Mouse (Mus musculus) stomach, postnatal 0 days (tissue): ENCODE results near the gene E130114P18Rik. TPM values are rescaled to one million over a fixed set of nuclear protein-coding genes. Genes with fewer than 3 reads are reported as not detected.

Experiments used
- ATAC-seq: fragments of 200-750 bp; cut with Nextera tagmentation; 2 replicates; pipeline ENCODE4 v1.8.0; 2017; ENCODE audit not compliant: low FRiP score, low TSS enrichment
- DNase-seq: peaks from one replicate; pipeline ENCODE4 v3.0.0-alpha.2; 2016; ENCODE audit warnings: low spot score
- H3K27ac ChIP-seq: fragments of 300-500 bp; sonication (generic); replicated peaks from 2 replicates; pipeline ENCODE4 v1.5.1; 2014; ENCODE audit warnings: mild to moderate bottlenecking, control low read depth
- H3K27me3 ChIP-seq: fragments of 300-500 bp; sonication (generic); 2 replicates; pipeline ENCODE4 v1.6.1; 2014; ENCODE audit warnings: low read length; ENCODE audit not compliant: control insufficient read depth, insufficient read depth
- H3K36me3 ChIP-seq: fragments of 300-500 bp; sonication (generic); 2 replicates; pipeline ENCODE4 v1.6.1; 2014; ENCODE audit warnings: low read length, mixed read lengths; ENCODE audit not compliant: control insufficient read depth, insufficient read depth
- H3K4me1 ChIP-seq: fragments of 300-500 bp; sonication (generic); replicated peaks from 2 replicates; pipeline ENCODE4 v1.6.1; 2014; ENCODE audit warnings: antibody characterized with exemption; ENCODE audit not compliant: control insufficient read depth, insufficient read depth
- H3K4me2 ChIP-seq: fragments of 300-500 bp; sonication (generic); replicated peaks from 2 replicates; pipeline ENCODE4 v1.6.1; 2014; ENCODE audit warnings: low read depth, mild to moderate bottlenecking, control low read depth, moderate library complexity
- H3K4me3 ChIP-seq: fragments of 300-500 bp; sonication (generic); 2 replicates; pipeline ENCODE4 v1.5.1; 2014; ENCODE audit warnings: low read depth, low read length, control low read depth
- H3K9ac ChIP-seq: fragments of 300-500 bp; sonication (generic); 2 replicates; pipeline ENCODE4 v1.6.1; 2014; ENCODE audit warnings: mild to moderate bottlenecking, low read length, control low read depth, mixed read lengths
- H3K9me3 ChIP-seq: fragments of 300-500 bp; sonication (generic); 2 replicates; pipeline ENCODE4 v1.6.1; 2016; ENCODE audit warnings: low read length; ENCODE audit not compliant: control insufficient read depth
- CTCF ChIP-seq: IDR thresholded peaks from 2 replicates; pipeline ENCODE4 v1.5.1; 2016; ENCODE audit warnings: antibody characterized with exemption, low read depth, mild to moderate bottlenecking, moderate library complexity
- EP300 ChIP-seq: optimal IDR thresholded peaks from 2 replicates; pipeline ENCODE3; 2016; ENCODE audit warnings: antibody characterized with exemption
- WGBS: fragments of 180-500 bp; shearing (Covaris S2); extraction: QIAGEN DNeasy Blood & Tissue Kit; methylation state at CpG from one replicate; pipeline ENCODE4 v1.1.7; 2014; 5-methylcytosine and 5-hydroxymethylcytosine counted together
- polyA plus RNA-seq: library from polyadenylated mRNA; unstranded; fragments of >200 nt; fragmentation: Nextera tagmentation; extraction: Ambion mirVana; gene quantifications from 2 replicates; pipeline ENCODE4 v1.2.1, GENCODE M21; 2015

Gene E130114P18Rik
- polyA plus RNA-seq, 1 experiment from 2014 or later, result 1.2 TPM

DNA sequence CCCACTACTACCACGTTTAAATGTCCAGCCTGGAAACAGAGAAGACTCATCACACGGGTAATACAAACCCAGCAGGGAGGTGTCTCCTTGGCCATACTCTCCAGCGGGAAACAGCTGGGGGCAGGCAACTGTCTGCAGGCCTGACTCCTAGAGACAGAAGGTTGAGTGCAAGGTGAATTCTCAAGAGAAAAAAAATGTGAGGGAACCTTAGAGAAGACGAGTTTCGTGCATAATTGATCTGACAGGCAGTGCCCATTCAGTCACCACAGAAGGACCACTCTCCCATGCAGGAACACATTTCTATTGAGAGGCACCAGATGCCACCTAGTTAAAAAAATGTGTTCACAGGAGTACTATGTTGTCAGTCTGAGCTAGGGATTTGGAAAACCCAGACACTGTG is 105.4 kb downstream of the E130114P18Rik start:
- ATAC-seq, result no peak
- no peak overlapping the region for H3K27ac ChIP-seq
- no peaks in the 10 kb centered on the region for H3K27me3 ChIP-seq
- H3K4me2 ChIP-seq, result no peak overlapping the region
- H3K4me1 ChIP-seq, result no peaks in the 10 kb centered on the region
- 69% methylated on average over 5 of the region's 5 CpGs for WGBS
- no peak overlapping the region for H3K9ac ChIP-seq
- TF ChIP-seq EP300, result no peak
- no peak for TF ChIP-seq CTCF
- no peak for DNase-seq
- H3K36me3 ChIP-seq, result no peaks in the 10 kb centered on the region
- H3K4me3 ChIP-seq, result no peak overlapping the region
- H3K9me3 ChIP-seq, result no peaks in the 10 kb centered on the region

DNA sequence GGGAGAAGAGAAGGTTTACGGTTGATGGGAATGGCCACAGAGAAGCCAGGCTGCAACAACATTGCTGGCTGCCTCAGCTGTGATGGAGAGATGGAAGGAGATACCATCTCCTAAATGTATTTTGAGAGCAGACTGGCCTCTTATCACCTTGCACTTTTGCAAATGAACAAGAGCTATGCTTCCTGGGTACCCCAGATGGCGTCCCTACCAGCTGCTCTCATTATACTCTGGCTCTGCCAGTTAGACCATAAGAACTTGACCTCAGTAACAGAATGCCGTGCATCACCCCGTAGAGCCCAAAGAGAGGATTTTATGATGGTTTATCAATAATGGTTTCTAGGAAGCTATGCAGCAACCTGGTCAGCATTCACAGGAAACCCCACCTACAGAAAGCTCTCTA is 106.0 kb downstream of the E130114P18Rik start:
- 90% methylated on average over 4 of the region's 4 CpGs for WGBS
- TF ChIP-seq CTCF (no peak), EP300 (no peak)
- H3K36me3 ChIP-seq, result no peaks in the 10 kb centered on the region
- no peak overlapping the region for H3K9ac ChIP-seq
- H3K4me3 ChIP-seq, result no peak overlapping the region
- no peak overlapping the region for H3K4me2 ChIP-seq
- DNase-seq (no peak), ATAC-seq (no peak)
- H3K9me3 ChIP-seq, result no peaks in the 10 kb centered on the region
- H3K27me3 ChIP-seq, result no peaks in the 10 kb centered on the region
- H3K27ac ChIP-seq, result no peak overlapping the region
- no peaks in the 10 kb centered on the region for H3K4me1 ChIP-seq

DNA sequence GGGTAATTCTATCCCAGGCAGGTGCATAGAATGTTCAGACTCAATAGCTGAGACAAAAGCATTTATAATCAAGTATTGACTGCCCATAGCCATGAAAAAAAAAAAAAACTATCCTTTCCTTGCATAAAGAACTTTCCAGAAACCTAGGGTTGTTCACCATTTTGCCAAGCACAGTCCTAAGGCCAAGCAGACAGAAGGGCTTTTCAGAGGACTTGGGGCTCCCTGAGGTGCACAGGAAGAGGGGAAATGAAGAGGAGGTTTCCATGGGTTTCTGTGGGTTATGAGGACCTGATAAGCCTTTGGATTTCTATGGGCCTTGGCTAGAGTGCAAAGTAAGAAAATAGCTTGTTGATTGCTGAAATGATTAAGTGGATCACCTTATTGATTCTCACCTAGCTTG is 107.5 kb downstream of the E130114P18Rik start:
- no peak for ATAC-seq
- H3K36me3 ChIP-seq, result no peaks in the 10 kb centered on the region
- no peak overlapping the region for H3K9ac ChIP-seq
- H3K4me1 ChIP-seq, result no peaks in the 10 kb centered on the region
- no peak overlapping the region for H3K4me2 ChIP-seq
- DNase-seq, result no peak
- H3K27me3 ChIP-seq, result no peaks in the 10 kb centered on the region
- no peak for TF ChIP-seq CTCF
- no peak for TF ChIP-seq EP300
- H3K4me3 ChIP-seq, result no peak overlapping the region
- no peak overlapping the region for H3K27ac ChIP-seq
- no peaks in the 10 kb centered on the region for H3K9me3 ChIP-seq

DNA sequence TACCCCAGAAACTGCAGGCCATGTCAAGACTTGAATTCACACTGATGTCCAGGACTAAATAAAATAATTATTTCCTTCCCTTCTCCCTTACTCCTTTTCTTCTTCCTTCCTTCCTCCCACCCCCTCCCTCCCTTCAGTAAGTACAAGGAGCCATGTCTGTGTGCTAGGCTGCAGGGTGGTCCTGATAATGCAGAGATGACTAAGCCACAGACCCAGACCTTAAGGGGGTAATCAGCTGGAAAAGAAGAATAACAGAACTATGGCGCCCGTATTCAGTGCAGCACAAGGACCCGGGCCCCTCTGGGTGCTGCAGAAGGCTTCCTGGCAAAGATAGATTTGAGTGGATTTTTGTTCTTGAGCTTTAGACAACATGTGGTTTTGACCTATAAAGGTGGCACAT is 108.1 kb downstream of the E130114P18Rik start:
- Histone ChIP-seq H3K4me3 (no peak overlapping the region), H3K9ac (no peak overlapping the region), H3K27me3 (no peaks in the 10 kb centered on the region), H3K36me3 (no peaks in the 10 kb centered on the region), H3K4me2 (no peak overlapping the region), H3K27ac (no peak overlapping the region), H3K4me1 (no peaks in the 10 kb centered on the region), H3K9me3 (no peaks in the 10 kb centered on the region)
- DNase-seq, result no peak
- TF ChIP-seq EP300 (no peak), CTCF (no peak)
- ATAC-seq, result no peak
- WGBS, result 76% methylated on average over 3 of the region's 3 CpGs

DNA sequence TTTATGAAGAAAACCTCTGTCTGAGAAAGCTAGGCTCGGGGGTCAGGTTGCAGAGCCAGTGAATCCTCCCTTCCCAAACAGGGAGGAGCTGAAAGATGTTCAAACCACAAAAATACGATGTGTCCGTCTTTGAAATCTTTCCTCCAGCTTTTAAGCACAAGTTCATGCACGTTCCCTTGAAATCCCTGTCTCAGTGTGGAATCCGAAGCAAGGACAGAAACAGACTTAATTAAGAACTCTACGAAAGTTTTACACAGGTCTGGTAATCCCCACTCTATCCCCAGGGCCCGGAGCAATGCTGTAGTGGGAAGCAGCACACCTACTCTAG is 112.5 kb downstream of the E130114P18Rik start:
- no peaks in the 10 kb centered on the region for H3K36me3 ChIP-seq
- ATAC-seq, result no peak
- H3K9me3 ChIP-seq, result no peaks in the 10 kb centered on the region
- no peak overlapping the region for H3K27ac ChIP-seq
- no peaks in the 10 kb centered on the region for H3K4me1 ChIP-seq
- no peak overlapping the region for H3K4me3 ChIP-seq
- DNase-seq, result no peak
- WGBS, result 60% methylated on average over 7 of the region's 7 CpGs
- no peak overlapping the region for H3K4me2 ChIP-seq
- no peak overlapping the region for H3K9ac ChIP-seq
- TF ChIP-seq EP300 (no peak), CTCF (no peak)
- H3K27me3 ChIP-seq, result no peaks in the 10 kb centered on the region

DNA sequence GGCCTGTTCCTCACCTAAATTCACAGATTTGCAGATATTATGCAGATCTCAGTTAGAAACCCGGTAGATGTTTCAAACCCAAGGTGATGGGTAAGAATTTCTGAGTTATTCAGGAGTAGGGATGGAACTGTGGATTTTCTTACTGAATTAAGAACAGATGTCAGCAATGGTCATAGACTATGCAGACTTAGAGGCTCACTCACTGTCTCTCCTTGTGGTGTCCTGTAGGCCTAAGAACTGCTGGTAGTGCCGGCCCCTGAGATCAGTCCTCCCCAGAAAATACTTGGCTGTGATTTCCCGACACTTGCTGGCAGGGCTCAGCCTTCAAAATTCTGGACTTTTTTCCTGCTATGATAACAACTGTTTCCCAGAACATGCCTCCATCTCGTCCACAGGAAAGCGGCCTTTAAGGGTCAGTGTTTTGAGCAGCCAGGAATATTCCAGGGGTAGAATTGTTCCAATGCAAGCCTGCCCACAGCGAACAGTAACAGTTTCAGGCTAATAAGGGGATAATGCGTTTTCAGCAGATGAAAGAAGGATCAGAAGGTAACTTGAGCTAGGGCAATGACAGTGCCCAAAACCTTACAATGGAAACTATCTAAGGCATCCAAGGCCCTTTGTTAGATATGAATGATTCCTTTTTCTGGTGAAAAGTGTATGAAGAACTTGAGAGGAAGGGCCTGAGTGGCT is 113.0 kb downstream of the E130114P18Rik start:
- TF ChIP-seq CTCF (no peak), EP300 (no peak)

More for the DNA sequence above, 113.0 kb downstream of the E130114P18Rik start:
- Histone ChIP-seq H3K27me3 (no peaks in the 10 kb centered on the region), H3K4me2 (no peak overlapping the region), H3K36me3 (no peaks in the 10 kb centered on the region), H3K9me3 (no peaks in the 10 kb centered on the region), H3K27ac (no peak overlapping the region), H3K4me3 (no peak overlapping the region), H3K9ac (no peak overlapping the region), H3K4me1 (no peaks in the 10 kb centered on the region)
- WGBS, result 56% methylated on average over 7 of the region's 7 CpGs
- DNase-seq (no peak), ATAC-seq (no peak)
